Mouse (Mus musculus) urinary bladder, postnatal 14 days (tissue): ENCODE measurements at regions not wholly inside any gene's neighbourhood (a gene's known extent, or its start where the extent isn't known, plus 50 kb on each side); places are given as distances from the start of the nearest gene placed in this dataset.
"Not testable (repeated sequence)": the region's sequence is repeated elsewhere in the genome, so short reads cannot be mapped to it uniquely, and the experiment has no call there.

Experiments used
- DNase-seq: peaks from one replicate; pipeline ENCODE4 v3.0.0; 2021; ENCODE audit warnings: low spot score

GRCm38 (mm10) chr11:52460190-52460780 is 64.1 kb downstream of the 9530068E07Rik start:
- no peak for DNase-seq

- not testable (repeated sequence) for DNase-seq
Measured at GRCm38 (mm10) chr11:52471128-52471527, 74.9 kb downstream of the 9530068E07Rik start.

- not testable (repeated sequence) for DNase-seq
Measured at GRCm38 (mm10) chr11:52480111-52480510, 83.9 kb downstream of the 9530068E07Rik start.

- not testable (repeated sequence) for DNase-seq
Measured at GRCm38 (mm10) chr11:52480694-52481093, 84.5 kb downstream of the 9530068E07Rik start.

GRCm38 (mm10) chr11:52483534-52483933 is 87.3 kb downstream of the 9530068E07Rik start:
- DNase-seq: not testable (repeated sequence)

- not testable (repeated sequence) for DNase-seq
Measured at GRCm38 (mm10) chr11:52488538-52488937, 92.3 kb downstream of the 9530068E07Rik start.

- no peak for DNase-seq
Measured at GRCm38 (mm10) chr11:52493336-52493735, 97.1 kb downstream of the 9530068E07Rik start.

GRCm38 (mm10) chr11:52496908-52497307 is 100.7 kb downstream of the 9530068E07Rik start:
- no peak for DNase-seq

GRCm38 (mm10) chr11:52502759-52503365 is 106.6 kb downstream of the 9530068E07Rik start:
- DNase-seq: no peak

- DNase-seq: no peak
Measured at GRCm38 (mm10) chr11:52511831-52512297, 115.6 kb downstream of the 9530068E07Rik start.

- no peak for DNase-seq
Measured at GRCm38 (mm10) chr11:52517330-52517729, 121.1 kb downstream of the 9530068E07Rik start.

GRCm38 (mm10) chr11:52519877-52520276 is 123.6 kb downstream of the 9530068E07Rik start:
- no peak for DNase-seq

GRCm38 (mm10) chr11:52521879-52522278 is 125.7 kb downstream of the 9530068E07Rik start:
- DNase-seq: peak; percentile 54

- no peak for DNase-seq
Measured at GRCm38 (mm10) chr11:52522384-52522783, 126.2 kb downstream of the 9530068E07Rik start.

GRCm38 (mm10) chr11:52523191-52523590 is 127.0 kb downstream of the 9530068E07Rik start:
- DNase-seq: no peak

GRCm38 (mm10) chr11:52523671-52524070 is 127.4 kb downstream of the 9530068E07Rik start:
- DNase-seq: no peak

GRCm38 (mm10) chr11:52525446-52525845 is 129.2 kb downstream of the 9530068E07Rik start:
- DNase-seq: no peak

- no peak for DNase-seq
Measured at GRCm38 (mm10) chr11:52526306-52526705, 130.1 kb downstream of the 9530068E07Rik start.

- no peak for DNase-seq
Measured at GRCm38 (mm10) chr11:52533379-52533778, 137.2 kb downstream of the 9530068E07Rik start.

- no peak for DNase-seq
Measured at GRCm38 (mm10) chr11:52534586-52534985, 138.4 kb downstream of the 9530068E07Rik start.

GRCm38 (mm10) chr11:52536211-52536610 is 140.0 kb downstream of the 9530068E07Rik start:
- no peak for DNase-seq

- DNase-seq: no peak
Measured at GRCm38 (mm10) chr11:52536841-52537240, 140.6 kb downstream of the 9530068E07Rik start.

- no peak for DNase-seq
Measured at GRCm38 (mm10) chr11:52537819-52538435, 141.7 kb downstream of the 9530068E07Rik start.
